Mouse (Mus musculus) E14TG2a.4 (cell line): ENCODE measurements around the gene Thra.

Experiments
- H3K27me3 ChIP-seq: 2 replicates; pipeline ENCODE4 v1.6.1; 2014; ENCODE audit warnings: low read length, control low read depth; ENCODE audit not compliant: insufficient read depth
- H3K36me3 ChIP-seq: 2 replicates; pipeline ENCODE4 v1.6.1; 2014; ENCODE audit warnings: low read length, control low read depth; ENCODE audit not compliant: insufficient read depth
- H3K4me1 ChIP-seq: replicated peaks from 2 replicates; pipeline ENCODE4 v1.6.1; 2014; ENCODE audit warnings: low read depth, low read length, control low read depth
- H3K4me3 ChIP-seq: replicated peaks from 2 replicates; pipeline ENCODE4 v1.5.1; 2014; ENCODE audit warnings: mild to moderate bottlenecking, low read length
- H3K9me3 ChIP-seq: 2 replicates; pipeline ENCODE4 v1.6.1; 2014; ENCODE audit warnings: low read length, control low read depth
- CTCF ChIP-seq: conservative IDR thresholded peaks from 2 replicates; pipeline ENCODE4 v1.5.1; 2014; ENCODE audit warnings: low read length
- NANOG ChIP-seq: IDR thresholded peaks from 2 replicates; pipeline ENCODE4 v1.6.1; 2014; ENCODE audit warnings: borderline replicate concordance, low read length, mixed read lengths
- POU5F1 ChIP-seq: IDR thresholded peaks from 2 replicates; pipeline ENCODE4 v1.6.1; 2014; ENCODE audit warnings: low read length, borderline replicate concordance

Gene Thra

DNA sequence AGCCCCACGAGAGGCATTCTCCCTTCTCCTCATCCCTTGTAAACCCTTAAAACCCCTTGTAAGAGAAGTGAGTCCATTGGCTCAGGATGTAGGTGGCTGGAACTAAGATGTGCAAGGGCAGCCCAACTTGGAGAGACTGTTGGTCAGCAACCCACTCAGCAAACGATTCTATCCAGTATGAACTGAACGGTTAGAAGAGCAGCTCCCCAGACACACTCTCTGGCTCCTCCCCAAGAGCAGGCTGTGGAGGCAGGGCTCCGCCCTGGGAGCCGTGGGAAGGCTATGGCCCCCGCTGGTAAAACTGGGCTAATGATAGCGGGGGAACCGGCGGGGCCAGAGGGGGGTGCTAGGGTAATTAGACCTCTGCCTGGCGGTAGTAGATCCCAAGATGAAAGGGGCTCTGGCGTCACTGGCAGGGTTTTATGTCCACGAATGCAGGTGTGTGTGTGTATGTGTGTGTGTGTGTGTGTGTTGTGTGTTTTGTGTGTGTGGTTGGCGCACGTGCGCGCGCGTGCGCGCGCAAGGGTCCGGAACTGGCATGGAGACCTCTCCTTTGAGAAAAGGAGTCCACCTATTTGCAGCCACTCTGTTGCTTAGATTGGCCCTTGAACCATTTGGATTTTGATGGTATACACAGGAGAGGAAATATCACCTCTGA lies at the start of gene Thra:
Gene Thra (plus strand): TSS at position 246 of the 658 bp plus-strand sequence.
- peaks cover 74% of the 10 kb centered on the region for H3K4me1 ChIP-seq
- H3K9me3 ChIP-seq, result no peaks in the 10 kb centered on the region
- H3K4me3 ChIP-seq, result peak within 1 kb of the TSS; percentile 86
- H3K27me3 ChIP-seq, result peaks cover 12% of the 10 kb centered on the region
- H3K36me3 ChIP-seq, result no peaks in the 10 kb centered on the region
- TF ChIP-seq CTCF (no peak), POU5F1 (no peak)

DNA sequence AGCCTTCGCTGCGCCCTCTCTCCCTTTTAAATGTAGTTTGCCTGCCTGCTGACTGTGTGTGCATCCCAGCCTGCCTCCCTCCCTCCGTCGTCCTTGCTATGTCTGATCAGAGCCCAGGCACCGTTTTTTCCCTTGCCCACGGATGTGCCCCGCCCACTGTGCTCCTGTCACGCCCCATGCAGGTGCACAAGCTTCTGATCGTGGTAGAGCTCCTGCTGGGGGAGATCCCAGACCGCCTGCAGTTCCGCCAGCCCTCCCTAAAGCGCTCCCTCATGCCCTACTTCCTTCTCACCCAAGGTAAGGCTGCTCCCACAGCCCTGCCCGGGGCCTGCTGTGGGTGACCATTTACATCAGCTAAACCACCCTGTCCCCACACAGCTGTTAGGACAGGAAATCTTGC lies 47.2 kb upstream of the Thra start:
- H3K4me1 ChIP-seq, result peaks cover 70% of the 10 kb centered on the region
- no peaks in the 10 kb centered on the region for H3K9me3 ChIP-seq
- H3K4me3 ChIP-seq, result peak overlapping the region; percentile 17; the same call in 1 of the 2 replicates
- H3K27me3 ChIP-seq, result no peaks in the 10 kb centered on the region
- TF ChIP-seq NANOG (no peak), CTCF (no peak), POU5F1 (no peak)
- peaks cover 88% of the 10 kb centered on the region for H3K36me3 ChIP-seq

DNA sequence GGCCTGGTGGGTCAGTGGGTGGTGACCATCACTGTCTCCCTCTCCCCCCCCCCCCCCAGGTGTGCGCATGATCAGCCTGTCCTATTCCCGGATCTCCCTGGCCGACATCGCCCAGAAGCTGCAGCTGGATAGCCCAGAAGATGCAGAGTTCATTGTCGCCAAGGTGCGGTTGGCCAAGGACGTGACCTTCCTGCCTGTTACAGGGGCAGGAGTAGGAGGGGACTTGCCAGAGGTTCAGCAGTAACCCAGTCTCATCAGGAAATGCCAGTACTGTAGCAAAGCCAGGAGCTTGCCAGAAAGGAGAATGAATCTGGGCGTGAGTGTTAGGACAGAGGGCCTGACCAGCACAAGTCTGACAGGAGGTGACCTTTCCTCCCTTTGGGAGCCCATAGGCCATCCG lies 46.7 kb upstream of the Thra start:
- Histone ChIP-seq H3K4me3 (0 out of 2 replicates have a peak overlapping the region, but pooled peaks have one; percentile 17), H3K27me3 (no peaks in the 10 kb centered on the region), H3K4me1 (peaks cover 67% of the 10 kb centered on the region), H3K9me3 (no peaks in the 10 kb centered on the region), H3K36me3 (peaks cover 85% of the 10 kb centered on the region)
- no peak for TF ChIP-seq CTCF

DNA sequence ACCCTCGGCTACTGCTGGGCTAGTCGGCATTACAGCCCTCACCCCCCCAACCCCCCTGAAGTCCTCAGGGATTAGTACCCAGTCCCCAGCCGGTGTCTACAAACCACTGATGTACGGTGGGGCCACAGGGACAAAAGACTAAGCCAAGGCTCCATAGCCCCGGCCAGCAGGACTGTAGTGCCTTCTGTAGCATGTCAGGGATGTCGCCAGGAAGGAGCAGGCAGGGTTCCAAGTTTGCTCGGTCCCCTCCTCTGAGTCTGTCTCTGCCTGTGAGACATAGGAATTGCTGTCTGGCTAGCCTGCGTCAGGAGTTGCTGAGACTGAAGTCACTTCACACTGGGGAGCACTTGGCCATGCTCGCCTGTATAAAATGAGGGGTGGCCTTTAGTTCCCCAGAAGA lies 46.1 kb upstream of the Thra start:
- no peaks in the 10 kb centered on the region for H3K27me3 ChIP-seq
- peaks cover 67% of the 10 kb centered on the region for H3K4me1 ChIP-seq
- TF ChIP-seq POU5F1 (no peak), CTCF (no peak), NANOG (no peak)

DNA sequence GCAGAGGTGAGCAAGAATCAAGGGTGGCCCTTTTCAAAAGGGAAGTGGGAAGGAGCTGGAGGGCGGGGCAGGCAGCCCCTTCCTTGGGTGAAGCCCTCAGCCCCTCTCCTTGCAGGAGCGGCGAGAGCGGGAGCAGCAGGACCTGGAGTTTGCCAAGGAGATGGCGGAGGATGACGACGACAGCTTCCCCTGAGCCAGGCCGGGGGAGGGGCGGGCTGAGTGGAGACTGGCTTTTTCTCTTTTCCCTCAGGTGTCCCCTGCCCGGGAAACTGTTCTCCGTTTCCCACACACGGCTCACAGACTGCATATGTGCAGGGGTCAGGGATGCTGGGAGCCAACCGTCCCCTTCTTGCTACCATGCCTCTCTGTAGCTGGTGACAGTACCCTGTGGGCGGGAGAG lies 45.0 kb upstream of the Thra start:
- Histone ChIP-seq H3K4me3 (no peak overlapping the region), H3K36me3 (peaks cover 70% of the 10 kb centered on the region), H3K27me3 (no peaks in the 10 kb centered on the region), H3K4me1 (peaks cover 68% of the 10 kb centered on the region), H3K9me3 (no peaks in the 10 kb centered on the region)
- TF ChIP-seq POU5F1, result no peak
- TF ChIP-seq CTCF, result no peak
- TF ChIP-seq NANOG, result no peak

More for the DNA sequence above, 46.1 kb upstream of the Thra start:
- H3K4me3 ChIP-seq, result no peak overlapping the region
- H3K36me3 ChIP-seq, result peaks cover 81% of the 10 kb centered on the region
- no peaks in the 10 kb centered on the region for H3K9me3 ChIP-seq

DNA sequence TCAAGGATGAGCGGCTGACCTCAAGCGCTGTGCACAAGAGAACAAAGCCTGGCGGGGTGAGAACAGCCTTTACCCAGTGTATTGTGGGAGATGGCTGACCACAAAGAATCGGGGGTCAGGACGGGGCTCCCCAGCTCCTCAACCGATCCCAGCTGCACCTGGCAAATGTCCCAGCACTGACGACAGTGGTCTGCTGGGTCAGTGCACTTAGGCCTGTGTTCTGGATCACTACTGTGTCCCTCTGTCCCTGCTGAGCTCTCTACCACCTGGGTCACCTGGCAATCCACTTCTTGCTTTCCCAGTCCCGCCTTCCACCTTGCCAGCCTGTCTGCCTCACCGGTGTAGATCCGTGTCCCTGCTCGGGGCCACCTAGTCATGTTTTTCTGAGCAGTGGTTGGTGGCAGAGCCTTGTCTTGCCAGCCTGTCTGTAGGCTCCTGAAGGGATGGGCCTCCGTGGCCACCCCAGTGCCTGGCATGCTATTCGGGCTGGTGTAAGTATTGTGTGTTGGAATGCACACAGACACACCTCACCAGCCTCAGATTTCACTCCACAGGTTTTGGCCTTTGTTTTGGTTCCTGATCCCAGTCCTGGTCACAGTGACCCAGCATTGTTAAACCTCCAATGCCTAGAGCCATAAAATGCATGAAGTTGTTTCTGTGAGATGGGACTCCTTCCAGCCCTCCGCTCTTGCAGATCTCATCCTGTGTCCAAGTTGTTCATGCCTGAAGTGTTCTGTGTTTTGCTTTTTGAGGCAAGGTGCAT lies 43.8 kb upstream of the Thra start:
- Histone ChIP-seq H3K36me3 (peaks cover 58% of the 10 kb centered on the region), H3K27me3 (peaks cover 12% of the 10 kb centered on the region), H3K9me3 (no peaks in the 10 kb centered on the region), H3K4me1 (peaks cover 73% of the 10 kb centered on the region), H3K4me3 (no peak overlapping the region)
- no peak for TF ChIP-seq CTCF
- TF ChIP-seq POU5F1, result no peak
- no peak for TF ChIP-seq NANOG

DNA sequence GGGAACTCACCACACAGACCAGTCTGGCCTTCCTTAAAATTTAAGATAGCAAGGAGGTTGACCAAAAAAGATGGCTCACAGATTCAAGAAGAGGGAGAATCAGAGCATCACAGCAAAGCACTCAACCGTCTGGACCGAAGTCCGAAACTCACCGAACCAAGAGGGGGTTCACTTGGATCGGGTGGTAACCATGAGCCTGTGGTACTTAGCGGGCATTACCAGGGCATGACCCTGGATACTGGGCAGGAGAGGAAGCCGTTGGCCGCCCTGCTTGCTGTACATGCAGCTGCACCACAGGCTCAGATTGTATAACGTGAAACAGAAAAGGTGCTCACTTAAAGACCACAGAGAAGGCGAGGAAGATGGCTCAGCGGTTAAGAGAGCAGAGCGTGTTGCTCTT lies 43.2 kb upstream of the Thra start:
- Histone ChIP-seq H3K9me3 (no peaks in the 10 kb centered on the region), H3K4me3 (no peak overlapping the region), H3K4me1 (peaks cover 68% of the 10 kb centered on the region), H3K27me3 (peaks cover 15% of the 10 kb centered on the region), H3K36me3 (peaks cover 52% of the 10 kb centered on the region)
- TF ChIP-seq POU5F1, result no peak
- TF ChIP-seq CTCF, result no peak
- no peak for TF ChIP-seq NANOG

DNA sequence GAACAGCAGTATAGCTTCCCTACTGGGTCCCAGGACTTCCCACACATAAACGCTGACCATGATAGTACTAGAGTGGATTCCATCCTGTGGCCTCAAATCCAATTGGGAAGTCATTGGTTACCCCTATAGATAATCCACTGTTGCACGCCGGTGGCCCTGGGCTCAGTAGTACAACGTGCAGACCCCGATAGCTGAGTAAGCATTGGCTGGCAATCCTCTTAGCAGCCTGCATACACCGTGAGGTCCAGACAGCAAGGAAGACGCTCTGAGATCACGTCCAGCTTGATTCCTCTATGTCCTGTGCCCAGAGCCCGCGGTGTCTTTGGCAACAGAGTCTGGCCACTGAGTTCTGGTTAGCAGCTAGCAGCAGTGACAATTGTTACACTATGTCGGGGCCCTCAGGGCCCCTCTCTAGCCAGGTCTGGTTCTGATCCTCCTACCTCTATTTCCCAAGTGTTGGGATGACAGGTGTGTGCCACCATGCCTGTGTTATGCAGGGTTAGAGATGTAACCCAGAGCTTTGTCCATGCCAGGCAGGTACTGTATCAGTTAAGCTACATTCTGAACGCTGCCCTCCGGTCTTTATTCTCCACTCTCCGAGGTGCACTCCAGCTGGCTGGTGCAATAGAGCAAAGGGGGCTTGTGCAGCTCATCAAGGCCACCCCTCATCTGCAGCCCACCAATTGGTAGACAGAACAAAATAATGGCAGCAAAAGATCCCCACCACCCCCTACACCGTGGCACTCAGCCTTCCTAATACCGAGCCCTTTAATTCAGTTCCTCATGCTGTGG lies 41.4 kb upstream of the Thra start:
- no peaks in the 10 kb centered on the region for H3K9me3 ChIP-seq
- no peak for TF ChIP-seq POU5F1
- TF ChIP-seq CTCF, result no peak
- no peak for TF ChIP-seq NANOG
- peaks cover 18% of the 10 kb centered on the region for H3K27me3 ChIP-seq
- H3K4me1 ChIP-seq, result peaks cover 53% of the 10 kb centered on the region
- H3K36me3 ChIP-seq, result peaks cover 37% of the 10 kb centered on the region
- H3K4me3 ChIP-seq, result no peak overlapping the region
